Mouse (Mus musculus) G1E (cell line): ENCODE data around the gene Arfgap2.

Experiments
- CTCF ChIP-seq: IDR thresholded peaks from 2 replicates; pipeline ENCODE4 v1.5.1; 2012; ENCODE audit warnings: low read depth, low read length, inconsistent platforms, mixed read lengths
- GATA1 ChIP-seq: IDR thresholded peaks from 2 replicates; pipeline ENCODE4 v1.6.1; 2012; ENCODE audit warnings: borderline replicate concordance, low read length, inconsistent platforms, mixed read lengths
- GATA2 ChIP-seq: IDR thresholded peaks from 2 replicates; pipeline ENCODE4 v1.6.1; 2012; ENCODE audit warnings: low read depth, low read length, inconsistent platforms, borderline replicate concordance

DNA sequence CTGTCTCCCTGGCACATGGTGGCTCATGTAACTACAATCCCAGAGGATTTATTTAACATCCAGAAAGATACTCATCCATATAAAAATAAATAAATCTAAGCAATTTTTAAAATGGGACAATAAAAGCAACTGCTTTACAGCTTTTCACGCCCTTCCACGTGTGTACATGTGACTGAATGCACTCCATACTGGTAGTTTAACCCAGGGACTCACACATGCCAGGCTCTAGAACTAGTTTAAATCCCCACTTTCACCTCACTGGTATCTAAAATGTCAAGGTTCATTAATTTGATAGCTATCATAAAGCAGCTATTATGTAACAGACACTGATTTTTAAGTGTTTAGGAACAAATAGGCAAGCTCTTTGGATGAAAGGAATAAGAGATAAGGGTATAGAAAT lies 57.1 kb downstream of the Arfgap2 start:
- TF ChIP-seq CTCF = no peak
- TF ChIP-seq GATA1 = no peak
- TF ChIP-seq GATA2 = no peak
